Mouse (Mus musculus) adrenal gland, postnatal 4 days (tissue): Measurements from ENCODE around the gene Chid1. TPM values are rescaled to one million over a fixed set of nuclear protein-coding genes. Genes with fewer than 3 reads are reported as not detected.

Experiments used
- DNase-seq, 2 experiments: peaks; one replicate each; pipeline ENCODE4 v3.0.0; 2021 to 2022; ENCODE audit warnings: low spot score in 2 of 2, mixed read lengths in 2 of 2
- total RNA-seq, 2 experiments: library from RNA; stranded (reverse); gene quantifications; 2 replicates each; pipeline ENCODE4 v1.2.3; 2021

Chid1 gene
- total RNA-seq, 2 experiments from 2014 or later: 42.4 to 49.2 TPM

- DNase-seq: no peak
Observed at GRCm38 (mm10) chr7:141508160-141508559, 31.5 kb downstream of the Chid1 start.

GRCm38 (mm10) chr7:141506278-141506677 lies 33.4 kb downstream of the Chid1 start:
- no peak for DNase-seq

- no peak for DNase-seq
Observed at GRCm38 (mm10) chr7:141502556-141502905, 37.1 kb downstream of the Chid1 start.

GRCm38 (mm10) chr7:141501820-141502555 lies 37.7 kb downstream of the Chid1 start:
- no peak for DNase-seq

GRCm38 (mm10) chr7:141497600-141497999 lies 42.1 kb downstream of the Chid1 start:
- no peak for DNase-seq

- DNase-seq: no peak
Observed at GRCm38 (mm10) chr7:141495940-141496339, 43.7 kb downstream of the Chid1 start.

- no peak for DNase-seq
Observed at GRCm38 (mm10) chr7:141495379-141495778, 44.3 kb downstream of the Chid1 start.

- no peak for DNase-seq
Observed at GRCm38 (mm10) chr7:141493729-141494128, 45.9 kb downstream of the Chid1 start.

GRCm38 (mm10) chr7:141492738-141493137 lies 46.9 kb downstream of the Chid1 start:
- DNase-seq: no peak

- no peak for DNase-seq
Observed at GRCm38 (mm10) chr7:141491151-141491550, 48.5 kb downstream of the Chid1 start.

- no peak for DNase-seq
Observed at GRCm38 (mm10) chr7:141487141-141487540, 52.5 kb downstream of the Chid1 start.

- DNase-seq: no peak
Observed at GRCm38 (mm10) chr7:141486239-141486638, 53.4 kb downstream of the Chid1 start.

- DNase-seq: no peak
Observed at GRCm38 (mm10) chr7:141485606-141486005, 54.1 kb downstream of the Chid1 start.

- DNase-seq: no peak
Observed at GRCm38 (mm10) chr7:141485186-141485585, 54.5 kb downstream of the Chid1 start.

- no peak for DNase-seq
Observed at GRCm38 (mm10) chr7:141484186-141485120, 55.2 kb downstream of the Chid1 start.

GRCm38 (mm10) chr7:141483114-141483653 lies 56.5 kb downstream of the Chid1 start:
- no peak for DNase-seq

- DNase-seq: no peak
Observed at GRCm38 (mm10) chr7:141482531-141483024, 57.1 kb downstream of the Chid1 start.

- no peak for DNase-seq
Observed at GRCm38 (mm10) chr7:141481498-141482401, 57.9 kb downstream of the Chid1 start.

- no peak for DNase-seq
Observed at GRCm38 (mm10) chr7:141480842-141481497, 58.7 kb downstream of the Chid1 start.

- no peak for DNase-seq
Observed at GRCm38 (mm10) chr7:141478270-141478748, 61.3 kb downstream of the Chid1 start.
